In genomic region chr9:110803294-110803693, GRCm38 (mm10) we compare ENCODE assay signal across 8 mouse cellular contexts. TPM values are rescaled to one million over a fixed set of nuclear protein-coding genes. Genes with fewer than 3 reads are reported as not detected.
"Had no signal": no experiment of that assay in that cellular context is flagged by ENCODE, and none has a peak within 500 bp of the region (broad histone marks: within the 10 kb centered on the region; RNA-seq: fewer than 3 reads in every experiment).

No protein-coding gene starts in this region.

- DNase-seq: kidney, adult 8-10 months; kidney, postnatal 25 days; liver; lung, adult 18-20 months; right cerebral cortex, postnatal 4 days; thymus, postnatal 36 days had no signal

RNA-seq across cellular contexts. Expression of gene Prss42, which starts 5.3 kb away (rescaled TPM):
- total RNA-seq: layer of hippocampus, postnatal 25 days; left cerebral cortex, postnatal 36 days had no signal

RNA-seq across cellular contexts. Expression of gene Prss44, which starts 10.5 kb away (rescaled TPM):
- total RNA-seq: layer of hippocampus, postnatal 25 days; left cerebral cortex, postnatal 36 days had no signal

RNA-seq across cellular contexts. Expression of gene Prss46, which starts 41.0 kb away (rescaled TPM):
- total RNA-seq: left cerebral cortex, postnatal 36 days had no signal
